Mouse (Mus musculus) E14TG2a.4 (cell line): ENCODE results near the gene Klhl42.

Source experiments
- CTCF ChIP-seq: conservative IDR thresholded peaks from 2 replicates; pipeline ENCODE4 v1.5.1; 2014; ENCODE audit warnings: low read length
- NANOG ChIP-seq: IDR thresholded peaks from 2 replicates; pipeline ENCODE4 v1.6.1; 2014; ENCODE audit warnings: borderline replicate concordance, low read length, mixed read lengths

DNA sequence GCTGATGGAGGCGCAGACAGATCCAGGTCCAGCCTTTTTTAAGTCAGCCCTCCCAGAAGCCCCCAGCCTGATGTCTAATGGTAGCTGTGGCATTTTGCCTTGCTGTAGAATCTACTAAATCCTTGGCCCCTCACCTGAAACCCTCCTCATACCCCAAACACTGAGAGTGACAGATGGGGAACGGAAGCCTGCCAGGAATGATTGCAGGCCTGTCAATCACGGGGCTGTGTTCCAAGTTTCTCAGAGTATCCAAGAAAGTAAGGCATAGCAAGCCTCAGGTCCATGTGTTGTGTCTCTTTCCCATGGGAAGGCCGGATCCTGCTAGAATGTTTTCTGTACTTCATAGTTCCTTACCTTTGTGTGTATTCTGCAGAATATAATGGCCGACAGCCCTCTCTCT is 988 bp upstream of the Klhl42 start:
- no peak for TF ChIP-seq CTCF
- TF ChIP-seq NANOG, result no peak
